Mouse (Mus musculus) G1E (cell line): ENCODE results near the gene Usp34.
"Not testable (repeated sequence)": the region's sequence is repeated elsewhere in the genome, so short reads cannot be mapped to it uniquely, and the experiment has no call there.

Experiments
- CTCF ChIP-seq: IDR thresholded peaks from 2 replicates; pipeline ENCODE4 v1.5.1; 2012; ENCODE audit warnings: low read depth, low read length, inconsistent platforms, mixed read lengths
- GATA1 ChIP-seq: IDR thresholded peaks from 2 replicates; pipeline ENCODE4 v1.6.1; 2012; ENCODE audit warnings: borderline replicate concordance, low read length, inconsistent platforms, mixed read lengths
- GATA2 ChIP-seq: IDR thresholded peaks from 2 replicates; pipeline ENCODE4 v1.6.1; 2012; ENCODE audit warnings: low read depth, low read length, inconsistent platforms, borderline replicate concordance
- POLR2AphosphoS5 ChIP-seq: IDR thresholded peaks from 2 replicates; pipeline ENCODE4 v1.6.1; 2012; ENCODE audit warnings: low read depth, low read length, inconsistent platforms; ENCODE audit not compliant: insufficient replicate concordance
- TAL1 ChIP-seq: conservative IDR thresholded peaks from 2 replicates; pipeline ENCODE4 v1.6.1; 2012; ENCODE audit warnings: low read depth, low read length, inconsistent platforms, mixed read lengths

GRCm38 (mm10) chr11:23504801-23505200 lies 198.1 kb downstream of the Usp34 start:
- not testable (repeated sequence) for TF ChIP-seq CTCF, TAL1, GATA1, POLR2AphosphoS5, GATA2
